In the genomic region with DNA sequence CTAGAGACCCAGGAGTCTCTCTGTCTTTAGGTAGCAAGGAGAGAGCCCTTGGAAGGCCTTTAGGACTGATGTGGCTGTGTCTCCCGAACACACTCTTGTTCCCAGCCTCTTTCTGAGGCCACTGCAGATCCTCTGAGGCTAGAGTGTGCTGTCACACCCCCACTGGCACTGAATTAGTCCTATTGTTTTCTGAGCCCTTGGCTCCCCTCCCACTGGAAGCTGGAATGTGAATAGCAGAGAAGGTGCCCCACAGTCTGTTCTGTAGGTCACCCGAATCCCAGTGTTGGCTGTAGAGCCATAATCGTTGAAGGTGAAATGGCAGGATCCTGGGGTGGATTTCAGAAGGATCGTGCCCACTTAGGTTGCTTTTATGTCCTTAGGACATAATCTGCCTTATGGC, we compare ENCODE assay signal across 10 mouse cellular contexts. TPM values are rescaled to one million over a fixed set of nuclear protein-coding genes. Genes with fewer than 3 reads are reported as not detected.
DNase-seq lines count a peak whose midpoint lies in the region; ATAC-seq and TF ChIP-seq lines count a peak whose summit lies in the region.
"Had no signal": no experiment of that assay in that cellular context is flagged by ENCODE, and none has a peak within 500 bp of the region (broad histone marks: within the 10 kb centered on the region; RNA-seq: fewer than 3 reads in every experiment).

No protein-coding gene starts in this region.

- no peak overlapping the region; the same call in 1 of the 2 replicates for H3K27ac ChIP-seq in layer of hippocampus, adult 2 months
- peak overlapping the region; percentile 54 for H3K27ac ChIP-seq in bone marrow, adult 2 months (ENCODE audit: control insufficient read depth, insufficient read depth, low read depth, low read length, poor library complexity)
- H3K27ac ChIP-seq in liver, postnatal 0 days (ENCODE audit: low read depth), result peak overlapping the region; percentile 31
- H3K27ac ChIP-seq in forebrain, postnatal 0 days (ENCODE audit: low read depth, low read length), result no peak overlapping the region
- no peak overlapping the region for H3K27ac ChIP-seq in midbrain, embryonic 11.5 days (ENCODE audit: low read depth, low read length)
- H3K27ac ChIP-seq: neural tube, embryonic 12.5 days had no signal

- no peak for TF ChIP-seq CTCF in layer of hippocampus, adult 2 months (conservative IDR thresholded peaks at IDR 0.05)
- TF ChIP-seq CTCF in bone marrow, adult 2 months (IDR thresholded peaks at IDR 0.05; ENCODE audit: control insufficient read depth, insufficient read depth, low read length), result no peak
- TF ChIP-seq CTCF in liver, postnatal 0 days (IDR thresholded peaks at IDR 0.05; ENCODE audit: low read depth), result no peak
- no peak for TF ChIP-seq CTCF in forebrain, postnatal 0 days (IDR thresholded peaks at IDR 0.05; ENCODE audit: low read depth)

- H3K4me3 ChIP-seq in layer of hippocampus, adult 2 months, result no peak overlapping the region
- H3K4me3 ChIP-seq in bone marrow, adult 2 months (replicated peaks; ENCODE audit: control insufficient read depth, low read depth, low read length), result no peak overlapping the region
- H3K4me3 ChIP-seq in liver, postnatal 0 days (ENCODE audit: low read depth, low read length), result no peak overlapping the region
- no peak overlapping the region for H3K4me3 ChIP-seq in forebrain, postnatal 0 days (ENCODE audit: low read depth, low read length)
- no peak overlapping the region for H3K4me3 ChIP-seq in midbrain, embryonic 11.5 days (ENCODE audit: low read depth, low read length)
- H3K4me3 ChIP-seq: neural tube, embryonic 12.5 days had no signal

- WGBS in bone marrow, adult 2 months, result 63% methylated on average over 4 of the region's 4 CpGs
- WGBS in liver, postnatal 0 days (ENCODE audit: insufficient replicate concordance), result 63% methylated on average over 4 of the region's 4 CpGs
- WGBS in forebrain, postnatal 0 days, result 38% methylated on average over 4 of the region's 4 CpGs
- WGBS in midbrain, embryonic 11.5 days, result 50% methylated on average over 4 of the region's 4 CpGs

- TF ChIP-seq POLR2A in bone marrow, adult 2 months (IDR thresholded peaks at IDR 0.05; ENCODE audit: borderline replicate concordance, control insufficient read depth, low read depth, low read length), result no peak

- DNase-seq in layer of hippocampus, adult 9-11 months, result peak; percentile 42
- no peak for DNase-seq in layer of hippocampus, adult 2 months (ENCODE audit: low spot score in 2 of 2)
- DNase-seq in heart, adult 8-10 months (ENCODE audit: low spot score), result peak; percentile 51
- no peak for DNase-seq in liver, postnatal 0 days
- DNase-seq in forebrain, postnatal 0 days, result no peak
- DNase-seq in midbrain, embryonic 11.5 days (ENCODE audit: low spot score, missing footprints), result no peak
- DNase-seq: spleen, adult 18-20 months had no signal

- ATAC-seq in liver, postnatal 0 days, result no peak
- no peak for ATAC-seq in inflammation-experienced regulatory T-cells, adult 6 months
- ATAC-seq in forebrain, postnatal 0 days, result no peak
- no peak for ATAC-seq in midbrain, embryonic 11.5 days (ENCODE audit: low FRiP score)

- H3K9ac ChIP-seq in liver, postnatal 0 days (replicated peaks), result no peak overlapping the region; the same call in 1 of the 2 replicates
- no peak overlapping the region for H3K9ac ChIP-seq in forebrain, postnatal 0 days
- H3K9ac ChIP-seq in midbrain, embryonic 11.5 days (ENCODE audit: low read length), result no peak overlapping the region
- H3K9ac ChIP-seq: neural tube, embryonic 12.5 days had no signal

- peaks cover 6% of the 10 kb centered on the region for H3K4me1 ChIP-seq in bone marrow, adult 2 months (ENCODE audit: control insufficient read depth, insufficient read depth, low read length)
- H3K4me1 ChIP-seq in liver, postnatal 0 days (ENCODE audit: insufficient read depth), result peaks cover 65% of the 10 kb centered on the region
- peaks cover 8% of the 10 kb centered on the region; the same call in 1 of the 2 replicates for H3K4me1 ChIP-seq in forebrain, postnatal 0 days (ENCODE audit: insufficient read depth)
- H3K4me1 ChIP-seq in midbrain, embryonic 11.5 days (ENCODE audit: control insufficient read depth, insufficient read depth, low read length), result peaks cover 20% of the 10 kb centered on the region

- H3K4me2 ChIP-seq in liver, postnatal 0 days (ENCODE audit: low read depth, low read length), result no peak overlapping the region
- no peak overlapping the region for H3K4me2 ChIP-seq in forebrain, postnatal 0 days (ENCODE audit: low read depth)
- no peak overlapping the region for H3K4me2 ChIP-seq in midbrain, embryonic 11.5 days
- H3K4me2 ChIP-seq: neural tube, embryonic 12.5 days had no signal

- H3K9me3 ChIP-seq in liver, postnatal 0 days (ENCODE audit: low read length), result no peaks in the 10 kb centered on the region
- no peaks in the 10 kb centered on the region for H3K9me3 ChIP-seq in forebrain, postnatal 0 days (ENCODE audit: low read length)
- no peaks in the 10 kb centered on the region for H3K9me3 ChIP-seq in midbrain, embryonic 11.5 days (ENCODE audit: control insufficient read depth, low read length)
- H3K9me3 ChIP-seq: neural tube, embryonic 12.5 days had no signal

- TF ChIP-seq EP300 in liver, postnatal 0 days (IDR thresholded peaks at IDR 0.05; ENCODE audit: low read depth), result no peak

- no peaks in the 10 kb centered on the region for H3K27me3 ChIP-seq in liver, postnatal 0 days (ENCODE audit: insufficient read depth, low read length)
- H3K27me3 ChIP-seq in forebrain, postnatal 0 days (ENCODE audit: insufficient read depth, low read length), result no peaks in the 10 kb centered on the region
- H3K27me3 ChIP-seq in midbrain, embryonic 11.5 days (ENCODE audit: control insufficient read depth, insufficient read depth, low read length), result no peaks in the 10 kb centered on the region
- H3K27me3 ChIP-seq: neural tube, embryonic 12.5 days had no signal

- no peaks in the 10 kb centered on the region for H3K36me3 ChIP-seq in liver, postnatal 0 days (replicated peaks; ENCODE audit: insufficient read depth, low read length)
- H3K36me3 ChIP-seq in forebrain, postnatal 0 days (ENCODE audit: insufficient read depth), result peaks cover 6% of the 10 kb centered on the region; the same call in 1 of the 2 replicates
- H3K36me3 ChIP-seq in midbrain, embryonic 11.5 days (ENCODE audit: control insufficient read depth, insufficient read depth, low read length), result no peaks in the 10 kb centered on the region

RNA-seq across cellular contexts. Expression of a gene that starts 3.4 kb away (rescaled TPM):
- total RNA-seq in layer of hippocampus, adult 2 months (2021), result 100 to 1,000 TPM; 104 to 106 TPM
- 4.3 and 11.8 TPM in 2 replicates for polyA plus RNA-seq in bone marrow, adult 2 months (2011; ENCODE audit: insufficient read depth, insufficient read length, low replicate concordance, missing spikeins)
- total RNA-seq in heart, adult 8-10 months (2022), result 10 to 100 TPM; 12.2 to 18.5 (median 14.2) TPM
- polyA plus RNA-seq in liver, postnatal 0 days (2015; fragmentation: Nextera tagmentation; extraction: Ambion mirVana), result 6.1 and 6.2 TPM in 2 replicates
- 1 to 10 TPM; 3.1 to 7.8 (median 6.2) TPM for polyA plus RNA-seq in inflammation-experienced regulatory T-cells, adult 6 months (2017; shearing (Covaris generic))
- total RNA-seq in forebrain, postnatal 0 days (2014; rRNA removed), result 57.7 and 72.4 TPM in 2 replicates
- 36.5 and 41.1 TPM in 2 replicates for polyA plus RNA-seq in forebrain, postnatal 0 days (2015; fragmentation: Nextera tagmentation; extraction: Ambion mirVana)
- 24.6 and 30.2 TPM in 2 replicates for polyA plus RNA-seq in midbrain, embryonic 11.5 days (2014; fragmentation: Nextera tagmentation; extraction: Ambion mirVana)

RNA-seq across cellular contexts. Expression of a gene that starts 27.2 kb away (rescaled TPM):
- total RNA-seq in layer of hippocampus, adult 2 months (2021), result 1 to 10 TPM; 2.4 to 2.6 TPM
- polyA plus RNA-seq in bone marrow, adult 2 months (2011; ENCODE audit: insufficient read depth, insufficient read length, low replicate concordance, missing spikeins), result 41.3 and 45.4 TPM in 2 replicates
- total RNA-seq in heart, adult 8-10 months (2022), result 1 to 10 TPM; 2.5 to 4.0 (median 3.6) TPM
- polyA plus RNA-seq in liver, postnatal 0 days (2015; fragmentation: Nextera tagmentation; extraction: Ambion mirVana), result 8.3 and 9.0 TPM in 2 replicates
- 10 to 100 TPM; 29.7 to 51.9 (median 32.8) TPM for polyA plus RNA-seq in inflammation-experienced regulatory T-cells, adult 6 months (2017; shearing (Covaris generic))
- total RNA-seq in forebrain, postnatal 0 days (2014; rRNA removed), result 5.2 and 6.8 TPM in 2 replicates
- 6.8 and 8.5 TPM in 2 replicates for polyA plus RNA-seq in forebrain, postnatal 0 days (2015; fragmentation: Nextera tagmentation; extraction: Ambion mirVana)
- polyA plus RNA-seq in midbrain, embryonic 11.5 days (2014; fragmentation: Nextera tagmentation; extraction: Ambion mirVana), result 1.7 and 1.8 TPM in 2 replicates

RNA-seq across cellular contexts. Expression of a gene that starts 38.4 kb away (rescaled TPM):
- 1 to 10 TPM; 1.1 TPM for total RNA-seq in layer of hippocampus, adult 2 months (2021)
- polyA plus RNA-seq in bone marrow, adult 2 months (2011; ENCODE audit: insufficient read depth, insufficient read length, low replicate concordance, missing spikeins), result 0.57 TPM in 1 of 2 replicates, not detected in the other
- under 1 TPM; 0.28 to 0.80 (median 0.54) TPM for total RNA-seq in heart, adult 8-10 months (2022)
- polyA plus RNA-seq in liver, postnatal 0 days (2015; fragmentation: Nextera tagmentation; extraction: Ambion mirVana), result 0.05 and 0.06 TPM in 2 replicates
- polyA plus RNA-seq in inflammation-experienced regulatory T-cells, adult 6 months (2017; shearing (Covaris generic)), result not detected
- 16.3 and 16.7 TPM in 2 replicates for total RNA-seq in forebrain, postnatal 0 days (2014; rRNA removed)
- 3.1 and 3.2 TPM in 2 replicates for polyA plus RNA-seq in forebrain, postnatal 0 days (2015; fragmentation: Nextera tagmentation; extraction: Ambion mirVana)
- 10.1 and 10.2 TPM in 2 replicates for polyA plus RNA-seq in midbrain, embryonic 11.5 days (2014; fragmentation: Nextera tagmentation; extraction: Ambion mirVana)

RNA-seq across cellular contexts. Expression of a gene that starts 52.2 kb away (rescaled TPM):
- 10 to 100 TPM; 22.1 to 23.0 TPM for total RNA-seq in layer of hippocampus, adult 2 months (2021)
- 4.4 and 13.2 TPM in 2 replicates for polyA plus RNA-seq in bone marrow, adult 2 months (2011; ENCODE audit: insufficient read depth, insufficient read length, low replicate concordance, missing spikeins)
- total RNA-seq in heart, adult 8-10 months (2022), result 10 to 100 TPM; 32.4 to 33.8 (median 33.1) TPM
- 0.66 and 0.73 TPM in 2 replicates for polyA plus RNA-seq in liver, postnatal 0 days (2015; fragmentation: Nextera tagmentation; extraction: Ambion mirVana)
- 1 to 10 TPM; 2.5 to 3.8 (median 3.8) TPM for polyA plus RNA-seq in inflammation-experienced regulatory T-cells, adult 6 months (2017; shearing (Covaris generic))
- total RNA-seq in forebrain, postnatal 0 days (2014; rRNA removed), result 5.4 and 7.9 TPM in 2 replicates
- polyA plus RNA-seq in forebrain, postnatal 0 days (2015; fragmentation: Nextera tagmentation; extraction: Ambion mirVana), result 0.92 and 1.3 TPM in 2 replicates
- 1.7 and 1.8 TPM in 2 replicates for polyA plus RNA-seq in midbrain, embryonic 11.5 days (2014; fragmentation: Nextera tagmentation; extraction: Ambion mirVana)

Comparison
In these comparisons a context has a peak if more than half of its experiments do, and no peak if none do; other contexts are left out.
1. DNase-seq: peak in layer of hippocampus, adult 9-11 months (single experiment) and heart, adult 8-10 months (single experiment); none in layer of hippocampus, adult 2 months (0 of 2), liver, postnatal 0 days (single experiment), forebrain, postnatal 0 days (single experiment) and midbrain, embryonic 11.5 days (single experiment).
2. H3K27ac ChIP-seq: peak in bone marrow, adult 2 months (single experiment) and liver, postnatal 0 days (single experiment); none in layer of hippocampus, adult 2 months (single experiment), forebrain, postnatal 0 days (single experiment) and midbrain, embryonic 11.5 days (single experiment).